Mouse (Mus musculus) hematopoietic multipotent progenitor cell, adult 10-12 weeks (in vitro differentiated cells): Measurements from ENCODE around the gene Wnt10a. TPM values are rescaled to one million over a fixed set of nuclear protein-coding genes. Genes with fewer than 3 reads are reported as not detected.

ENCODE experiments used
- polyA plus RNA-seq: library from polyadenylated mRNA; stranded (reverse); fragments of >175 nt; gene quantifications from 2 replicates; pipeline ENCODE4 v1.2.3, GENCODE M21; 2012; ENCODE audit warnings: low replicate concordance

Wnt10a gene
- 10.1 and 14.9 TPM in 2 replicates for polyA plus RNA-seq

GRCm38 (mm10) chr1:74791249-74791648, at the start of gene Wnt10a:
Gene Wnt10a, plus strand, starts transcription at chr1:74791516.

GRCm38 (mm10) chr1:74748643-74749271, 42.6 kb upstream of the Wnt10a start, which contains the start of gene Prkag3:
Gene Prkag3, minus strand, starts transcription at chr1:74749221.

GRCm38 (mm10) chr1:74771845-74771930, 19.6 kb upstream of the Wnt10a start, which contains the start of gene Wnt6:
Gene Wnt6, plus strand, starts transcription at chr1:74771892.

Other genes starting within 250 kb of the Wnt10a start
- 0.06 TPM in 1 of 2 replicates, not detected in the other for gene Plcd4, start 248.6 kb upstream of the Wnt10a start, polyA plus RNA-seq
- 0.54 and 6.1 TPM in 2 replicates for gene Usp37, start 247.2 kb upstream of the Wnt10a start, polyA plus RNA-seq
- gene Zfp142, start 203.3 kb upstream of the Wnt10a start, polyA plus RNA-seq = 9.9 and 11.1 TPM in 2 replicates
- gene Bcs1l, start 203.2 kb upstream of the Wnt10a start, polyA plus RNA-seq = 1.5 and 2.2 TPM in 2 replicates
- gene Rnf25, start 190.1 kb upstream of the Wnt10a start, polyA plus RNA-seq = 13.7 and 14.3 TPM in 2 replicates
- 0.08 and 0.25 TPM in 2 replicates for gene Stk36, start 190.1 kb upstream of the Wnt10a start, polyA plus RNA-seq
- 7.5 and 16.3 TPM in 2 replicates for gene Ttll4, start 129.8 kb upstream of the Wnt10a start, polyA plus RNA-seq
- 13.6 and 32.4 TPM in 2 replicates for gene Cyp27a1, start 77.9 kb upstream of the Wnt10a start, polyA plus RNA-seq
- not detected in 2 replicates for gene Prkag3, start 42.3 kb upstream of the Wnt10a start, polyA plus RNA-seq
- gene Wnt6, start 19.6 kb upstream of the Wnt10a start, polyA plus RNA-seq = 0.53 and 1.2 TPM in 2 replicates
- gene Cdk5r2, start 63.4 kb downstream of the Wnt10a start, polyA plus RNA-seq = 0.25 TPM in 1 of 2 replicates, not detected in the other
- not detected in 2 replicates for gene Fev, start 93.9 kb downstream of the Wnt10a start, polyA plus RNA-seq
- gene Cryba2, start 101.6 kb downstream of the Wnt10a start, polyA plus RNA-seq = not detected in 2 replicates
- gene Cfap65, start 144.1 kb downstream of the Wnt10a start, polyA plus RNA-seq = not detected in 2 replicates
- gene Ihh, start 160.2 kb downstream of the Wnt10a start, polyA plus RNA-seq = 0.16 and 0.45 TPM in 2 replicates